Comparison of ENCODE assay signal across 10 mouse cellular contexts in the genomic region with DNA sequence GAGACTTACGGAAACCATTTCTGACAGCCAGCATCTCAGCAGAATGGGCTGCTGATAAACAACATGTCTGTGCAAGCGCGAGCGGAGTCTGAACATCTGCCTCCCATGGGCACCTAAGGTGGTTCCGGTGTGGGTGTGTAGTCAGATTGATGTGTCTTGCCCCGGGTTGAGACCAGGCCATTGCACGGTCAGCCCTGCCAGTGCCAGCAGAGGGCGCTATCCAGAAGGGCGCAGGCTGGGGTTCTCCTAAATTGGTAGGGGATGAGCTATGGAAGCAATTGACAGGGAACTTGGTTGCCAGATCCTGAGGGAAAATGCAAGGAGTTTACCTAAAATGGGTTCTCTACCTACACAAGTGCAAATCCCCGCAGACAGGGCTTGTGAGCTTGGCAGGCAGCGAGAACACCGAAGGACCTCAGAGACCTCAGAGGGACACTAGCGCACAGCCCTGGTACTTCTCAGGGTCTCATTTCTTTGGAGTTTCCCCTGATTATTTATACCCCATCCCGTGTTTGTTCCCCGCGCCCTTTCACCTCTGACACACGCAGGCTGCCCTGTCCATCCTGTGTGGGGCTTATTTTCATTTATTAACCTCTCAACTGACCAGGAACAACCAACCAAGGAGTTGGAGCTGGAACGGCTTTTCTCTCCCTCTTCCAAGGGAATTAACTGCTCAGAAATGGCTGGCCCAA.
DNase-seq lines count a peak whose midpoint lies in the region; ATAC-seq lines count a peak whose summit lies in the region.
"Had no signal": no experiment of that assay in that cellular context is flagged by ENCODE, and none has a peak within 500 bp of the region (broad histone marks: within the 10 kb centered on the region; RNA-seq: fewer than 3 reads in every experiment).

No protein-coding gene starts in this region.

- ATAC-seq in hindbrain, embryonic 14.5 days (ENCODE audit: low FRiP score): no peak
- ATAC-seq in granulocyte monocyte progenitor cell, adult 5-6 weeks (replicated peaks; ENCODE audit: poor library complexity, severe bottlenecking): peak; percentile 71
- 0 out of 2 replicates have a peak, but pooled peaks have one; percentile 67 for ATAC-seq in megakaryocyte-erythroid progenitor cell, adult 5-6 weeks (replicated peaks; ENCODE audit: low FRiP score, low TSS enrichment, poor library complexity, severe bottlenecking)

- H3K9ac ChIP-seq in hindbrain, embryonic 14.5 days: no peak overlapping the region
- H3K9ac ChIP-seq: heart, embryonic 15.5 days; stomach, embryonic 15.5 days had no signal

- H3K4me1 ChIP-seq in hindbrain, embryonic 10.5 days (replicated peaks): peaks cover 34% of the 10 kb centered on the region
- no peaks in the 10 kb centered on the region; the same call in 1 of the 2 replicates for H3K4me1 ChIP-seq in hindbrain, embryonic 14.5 days (replicated peaks; ENCODE audit: control insufficient read depth, insufficient read depth, low read length)

- WGBS in hindbrain, embryonic 10.5 days: 77% methylated on average over 18 of the region's 18 CpGs
- WGBS in hindbrain, embryonic 14.5 days: 79% methylated on average over 18 of the region's 18 CpGs

- no peaks in the 10 kb centered on the region for H3K27me3 ChIP-seq in hindbrain, embryonic 10.5 days (ENCODE audit: insufficient read depth, poor library complexity, severe bottlenecking)
- no peaks in the 10 kb centered on the region for H3K27me3 ChIP-seq in hindbrain, embryonic 14.5 days (ENCODE audit: control insufficient read depth, insufficient read depth, low read length)
- H3K27me3 ChIP-seq: heart, embryonic 15.5 days; stomach, embryonic 15.5 days had no signal

- no peak overlapping the region for H3K4me3 ChIP-seq in hindbrain, embryonic 10.5 days
- H3K4me3 ChIP-seq in hindbrain, embryonic 14.5 days (replicated peaks; ENCODE audit: low read length): no peak overlapping the region
- H3K4me3 ChIP-seq: heart, embryonic 15.5 days; stomach, embryonic 15.5 days had no signal

- H3K4me2 ChIP-seq in hindbrain, embryonic 14.5 days (replicated peaks): no peak overlapping the region
- H3K4me2 ChIP-seq: heart, embryonic 15.5 days; stomach, embryonic 15.5 days had no signal

- peak; percentile 53 for DNase-seq in hindbrain, embryonic 10.5 days (ENCODE audit: low spot score)
- DNase-seq in hindbrain, embryonic 14.5 days (ENCODE audit: low spot score): no peak
- DNase-seq in 3134 (ENCODE audit: extremely low read depth, insufficient read length, low spot score) (peak; percentile 40), WW6 (ENCODE audit: low read depth, low spot score) (peak; percentile 26)
- DNase-seq in layer of hippocampus, adult 18-20 months (ENCODE audit: low spot score in 2 of 2): no peak
- DNase-seq in frontal cortex, postnatal 14 days (ENCODE audit: low spot score in 2 of 2): no peak

- H3K36me3 ChIP-seq in hindbrain, embryonic 10.5 days: no peaks in the 10 kb centered on the region
- H3K36me3 ChIP-seq in hindbrain, embryonic 14.5 days (replicated peaks; ENCODE audit: control insufficient read depth, insufficient read depth): no peaks in the 10 kb centered on the region
- H3K36me3 ChIP-seq: heart, embryonic 15.5 days; stomach, embryonic 15.5 days had no signal

- no peaks in the 10 kb centered on the region for H3K9me3 ChIP-seq in hindbrain, embryonic 10.5 days
- no peaks in the 10 kb centered on the region for H3K9me3 ChIP-seq in hindbrain, embryonic 14.5 days (ENCODE audit: control insufficient read depth, low read length)
- H3K9me3 ChIP-seq: heart, embryonic 15.5 days; stomach, embryonic 15.5 days had no signal

- H3K27ac ChIP-seq in hindbrain, embryonic 10.5 days: no peak overlapping the region
- H3K27ac ChIP-seq in hindbrain, embryonic 14.5 days: no peak overlapping the region
- H3K27ac ChIP-seq: heart, embryonic 15.5 days; stomach, embryonic 15.5 days had no signal

Comparison
In these comparisons a context has a peak if more than half of its experiments do, and no peak if none do; other contexts are left out.
1. DNase-seq: peak in hindbrain, embryonic 10.5 days (single experiment), 3134 (single experiment) and WW6 (single experiment); none in hindbrain, embryonic 14.5 days (single experiment), layer of hippocampus, adult 18-20 months (0 of 2) and frontal cortex, postnatal 14 days (0 of 2).